Mouse (Mus musculus) megakaryocyte, adult 5-6 weeks (primary cell): ENCODE results near the gene Gtf2a1. TPM values are rescaled to one million over a fixed set of nuclear protein-coding genes. Genes with fewer than 3 reads are reported as not detected.
"Not testable (repeated sequence)": the region's sequence is repeated elsewhere in the genome, so short reads cannot be mapped to it uniquely, and the experiment has no call there.

ENCODE experiments used
- ATAC-seq: 2 replicates; pipeline ENCODE4 v1.8.0; 2016; ENCODE audit warnings: mild to moderate bottlenecking, inconsistent platforms; ENCODE audit not compliant: poor library complexity, severe bottlenecking
- total RNA-seq, 2 experiments: library from RNA; stranded (forward) in 1 of 2; stranded (reverse) in 1 of 2; fragments of 153-499, 151-499 nt in 1 of 2; fragments of 221-1000, 200-1000 nt in 1 of 2; gene quantifications; 2 replicates each; pipeline versions ENCODE4 v1.2.3 to v1.2.4; 2015 to 2017

Gene Gtf2a1
- total RNA-seq, 2 experiments from 2014 or later, result 32.9 to 33.6 TPM

DNA sequence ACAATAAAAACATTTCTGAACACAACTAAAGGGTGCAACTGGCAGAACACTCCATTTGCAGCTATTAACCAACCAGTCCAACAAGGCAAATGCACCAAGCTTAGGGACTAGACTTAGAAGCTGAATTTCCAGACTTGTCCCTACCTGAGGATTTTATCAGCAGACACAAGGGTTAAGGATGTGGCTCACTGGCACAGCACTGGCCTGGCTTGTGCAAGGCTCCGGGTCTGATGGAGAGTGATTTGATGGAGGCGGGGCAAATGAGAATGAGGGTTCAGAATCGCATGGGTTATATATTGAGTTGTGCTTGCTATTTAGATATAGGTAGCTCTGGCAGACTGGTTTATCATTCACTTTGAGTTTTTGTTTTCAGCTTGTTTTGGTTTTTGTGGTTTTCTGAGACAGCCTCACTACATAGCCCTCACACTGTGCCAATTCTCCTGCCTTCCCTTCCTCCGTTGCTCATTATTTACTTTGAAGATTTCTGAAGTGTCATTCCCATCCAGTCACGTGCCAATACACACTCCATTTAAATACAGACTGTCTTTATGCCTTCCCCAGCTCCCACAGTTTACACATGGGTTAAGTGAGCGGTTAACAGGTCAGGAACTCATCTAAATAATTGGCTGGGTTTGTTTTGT, 7.8 kb downstream of the Gtf2a1 start:
- ATAC-seq, result no peak

DNA sequence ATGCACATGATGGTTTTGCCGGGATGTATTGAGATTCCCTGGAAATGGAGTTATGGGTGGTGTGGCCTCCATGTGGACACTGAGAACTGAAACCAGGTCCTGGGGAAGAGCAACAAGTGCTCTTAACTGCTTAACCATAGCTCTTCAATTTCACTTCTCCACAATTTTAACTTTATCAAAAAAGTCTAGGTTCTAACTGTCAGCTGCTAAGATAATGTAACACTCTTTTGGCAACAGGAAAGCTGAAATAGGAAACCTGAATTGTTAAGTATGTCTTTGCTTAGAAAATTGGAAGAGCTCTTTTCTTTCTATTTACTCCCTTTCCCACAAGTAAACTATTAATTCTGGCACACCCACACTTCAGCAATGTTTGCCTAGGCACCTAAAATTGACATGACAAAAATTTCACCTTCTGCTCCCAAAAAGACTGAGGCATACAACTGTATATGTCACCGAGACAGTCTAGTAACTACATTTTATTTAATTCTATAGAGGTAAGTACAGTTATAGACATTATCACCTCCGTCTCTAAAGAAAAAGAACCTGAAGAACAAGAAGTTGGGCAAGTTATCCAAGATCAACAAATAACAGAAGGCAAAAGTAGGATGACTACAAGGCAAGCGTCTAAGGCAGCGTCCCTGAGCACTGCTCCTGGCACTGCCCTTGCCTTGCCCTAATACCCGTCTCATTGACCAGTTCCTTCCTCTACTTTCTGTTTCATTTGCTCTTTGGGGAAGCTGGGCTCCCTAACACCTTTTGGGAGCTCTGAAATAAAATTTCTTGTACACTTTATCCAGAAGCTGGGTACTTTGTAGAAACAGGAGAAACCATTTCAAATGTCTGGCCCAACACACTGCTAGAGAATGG, 8.8 kb downstream of the Gtf2a1 start:
- ATAC-seq, result peak; percentile 81

GRCm38 (mm10) chr12:91579665-91580064, 10.6 kb downstream of the Gtf2a1 start:
- no peak for ATAC-seq

- no peak for ATAC-seq
Observed at GRCm38 (mm10) chr12:91571708-91572107, 18.6 kb downstream of the Gtf2a1 start.

GRCm38 (mm10) chr12:91569255-91569654, 21.0 kb downstream of the Gtf2a1 start:
- no peak for ATAC-seq

- no peak for ATAC-seq
Observed at GRCm38 (mm10) chr12:91567145-91567544, 23.1 kb downstream of the Gtf2a1 start.

DNA sequence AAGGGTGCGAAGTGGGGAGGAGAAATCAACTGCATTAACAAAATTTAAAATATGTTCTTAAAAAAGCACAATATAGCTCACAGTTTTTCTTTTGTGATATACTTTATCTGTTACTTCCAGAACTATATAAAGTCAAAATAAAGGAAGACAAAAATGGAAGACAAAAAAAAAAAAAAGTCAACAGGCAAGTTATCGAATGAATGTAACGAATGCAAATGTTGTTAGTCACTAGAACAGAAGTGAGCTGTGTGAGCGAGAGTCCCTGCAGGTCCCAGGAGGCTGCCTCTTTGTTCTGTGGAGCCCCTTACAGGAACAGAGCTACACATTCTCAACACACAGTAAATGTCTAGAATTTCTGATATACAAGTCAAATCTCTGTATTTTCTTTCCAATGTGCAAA, 32.1 kb downstream of the Gtf2a1 start:
- not testable (repeated sequence) for ATAC-seq

GRCm38 (mm10) chr12:91557358-91558005, 32.8 kb downstream of the Gtf2a1 start:
- not testable (repeated sequence) for ATAC-seq

- peak; percentile 35; the same call in 1 of the 2 replicates for ATAC-seq
Observed at GRCm38 (mm10) chr12:91551773-91552526, 38.3 kb downstream of the Gtf2a1 start.

DNA sequence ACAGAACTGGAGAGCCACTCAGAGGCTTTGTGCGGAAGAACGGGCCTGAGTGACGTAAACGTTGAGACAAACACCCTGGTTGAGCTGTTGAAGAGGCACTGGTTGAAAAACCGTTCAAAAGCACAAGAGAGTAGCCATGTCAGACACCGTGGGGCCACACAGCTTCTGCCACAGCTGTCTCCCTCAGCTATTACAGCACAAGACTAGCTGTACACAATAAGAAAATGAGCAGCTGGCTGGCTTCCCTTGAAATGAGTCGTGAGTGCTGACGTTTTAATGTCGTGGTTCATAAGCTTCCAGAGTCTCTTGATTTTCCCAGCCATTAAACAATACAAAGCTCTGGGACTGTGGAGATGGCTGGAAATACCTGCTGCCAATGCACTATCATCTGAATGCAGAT, 40.8 kb downstream of the Gtf2a1 start:
- ATAC-seq, result no peak

DNA sequence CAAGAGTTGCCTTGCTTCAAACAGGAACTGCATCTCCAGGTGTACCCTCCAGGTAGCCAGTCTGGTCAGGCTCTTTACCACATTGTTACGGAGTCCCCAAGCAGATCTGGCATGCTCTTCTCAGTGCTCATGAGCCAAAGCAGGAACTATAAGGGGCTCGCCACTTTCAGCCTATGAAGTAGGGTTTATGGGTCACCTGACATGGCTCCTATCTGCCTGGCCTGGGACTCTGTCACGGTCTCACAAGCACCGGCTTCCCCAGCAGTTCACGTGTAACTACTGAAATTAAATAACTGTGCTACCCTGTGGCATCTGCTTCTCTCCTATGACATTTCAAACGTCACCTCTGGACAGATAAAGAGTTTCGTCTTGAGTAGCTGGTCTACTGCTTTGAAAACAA, 50.1 kb downstream of the Gtf2a1 start:
- no peak for ATAC-seq

- peak; percentile 96 for ATAC-seq
Observed at GRCm38 (mm10) chr12:91534514-91534913, 55.8 kb downstream of the Gtf2a1 start.

DNA sequence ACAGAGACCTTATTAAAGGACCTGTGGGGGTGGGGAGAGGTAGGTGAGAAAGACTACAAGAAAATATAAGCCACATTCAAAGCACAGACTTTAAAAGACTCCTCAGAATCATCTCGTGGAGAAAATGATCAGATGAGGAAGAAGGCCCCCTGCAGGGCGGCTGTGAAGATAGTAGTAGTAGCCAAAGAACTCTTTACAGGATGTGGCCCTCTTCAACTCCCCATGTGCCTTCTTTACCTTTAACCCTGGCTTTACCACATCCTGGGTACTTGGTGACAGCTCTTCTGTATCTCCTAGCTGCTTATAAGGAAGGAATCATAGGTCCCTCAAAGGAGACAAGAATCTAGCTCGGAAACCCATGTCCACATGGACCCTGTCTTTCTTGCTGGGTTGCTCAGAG, 66.7 kb downstream of the Gtf2a1 start:
- 0 out of 2 replicates have a peak, but pooled peaks have one; percentile 30 for ATAC-seq

- no peak for ATAC-seq
Observed at GRCm38 (mm10) chr12:91517808-91518207, 72.5 kb downstream of the Gtf2a1 start.

DNA sequence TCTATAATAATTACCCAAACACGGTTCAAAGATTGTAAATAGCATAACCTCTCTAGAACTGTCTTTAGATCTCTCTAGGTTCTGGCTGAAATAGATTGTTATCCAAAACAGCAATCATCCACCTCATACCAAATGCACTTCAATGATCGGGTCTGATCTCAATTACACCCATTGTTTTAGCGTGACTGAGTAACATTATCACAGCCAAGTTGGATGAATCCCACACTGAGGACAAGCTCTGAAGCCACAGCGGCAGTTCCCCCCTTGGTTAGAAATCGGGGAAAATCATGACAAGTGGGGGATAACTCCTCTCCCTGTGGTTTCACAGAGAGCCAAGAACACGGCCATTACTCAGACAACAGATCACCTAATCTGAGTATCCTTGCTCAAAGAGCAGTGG, 76.3 kb downstream of the Gtf2a1 start:
- no peak for ATAC-seq

DNA sequence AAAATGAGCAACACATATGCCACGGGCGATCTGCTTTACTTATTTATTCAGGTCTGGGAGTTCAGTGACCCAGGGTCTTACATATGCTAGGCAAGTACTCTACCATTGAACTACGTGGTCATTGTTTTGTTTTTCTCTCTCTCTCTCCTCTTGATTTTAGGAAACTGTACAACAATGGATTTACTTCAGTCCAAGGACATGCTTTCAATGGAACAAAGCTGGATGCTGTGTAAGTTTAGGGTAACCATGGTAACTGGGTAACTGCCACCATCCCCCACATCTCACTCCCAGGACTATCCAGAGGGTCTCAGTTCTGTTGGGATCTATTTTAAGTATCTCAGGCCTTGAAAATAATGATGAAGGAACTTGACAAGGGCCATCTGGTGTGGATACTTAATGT, 78.5 kb downstream of the Gtf2a1 start:
- ATAC-seq, result no peak

Other genes starting within 250 kb of the Gtf2a1 start
- 30.8 and 37.3 TPM in 2 replicates for gene Cep128, start 206.1 kb downstream of the Gtf2a1 start, total RNA-seq (2015)
- gene Cep128, start 206.1 kb downstream of the Gtf2a1 start, total RNA-seq (2017), result 38.2 and 47.2 TPM in 2 replicates
- gene Tshr, start 205.9 kb downstream of the Gtf2a1 start, total RNA-seq (2015), result 0.27 and 0.45 TPM in 2 replicates
- 0.55 and 1.1 TPM in 2 replicates for gene Tshr, start 205.9 kb downstream of the Gtf2a1 start, total RNA-seq (2017)
- gene Ston2, start 197.9 kb upstream of the Gtf2a1 start, total RNA-seq (2015), result 3.9 and 6.2 TPM in 2 replicates
- 2.5 and 4.6 TPM in 2 replicates for gene Ston2, start 197.9 kb upstream of the Gtf2a1 start, total RNA-seq (2017)